Mouse (Mus musculus) lung, postnatal 0 days (tissue): ENCODE measurements at regions not wholly inside any gene's neighbourhood (a gene's known extent, or its start where the extent isn't known, plus 50 kb on each side); places are given as distances from the start of the nearest gene placed in this dataset.

ENCODE experiments used
- ATAC-seq: fragments of 200-750 bp; cut with Nextera tagmentation; 2 replicates; pipeline ENCODE4 v1.8.0; 2017; ENCODE audit warnings: moderate library complexity
- DNase-seq: peaks from one replicate; pipeline ENCODE4 v3.0.0-alpha.2; 2016; ENCODE audit warnings: low spot score
- H3K27ac ChIP-seq: fragments of 300-500 bp; sonication (generic); 2 replicates; pipeline ENCODE4 v1.5.1; 2014; ENCODE audit warnings: antibody characterized with exemption, mild to moderate bottlenecking, low read length, mixed read lengths
- H3K27me3 ChIP-seq: fragments of 300-500 bp; sonication (generic); replicated peaks from 2 replicates; pipeline ENCODE4 v1.6.1; 2014; ENCODE audit warnings: low read length, mixed read lengths; ENCODE audit not compliant: insufficient read depth
- H3K36me3 ChIP-seq: fragments of 300-500 bp; sonication (generic); 2 replicates; pipeline ENCODE4 v1.6.1; 2014; ENCODE audit warnings: low read length, mixed read lengths; ENCODE audit not compliant: insufficient read depth
- H3K4me1 ChIP-seq: fragments of 300-500 bp; sonication (generic); 2 replicates; pipeline ENCODE4 v1.6.1; 2014; ENCODE audit warnings: antibody characterized with exemption, low read depth, low read length, mixed read lengths; ENCODE audit not compliant: insufficient read depth
- H3K4me2 ChIP-seq: fragments of 300-500 bp; sonication (generic); replicated peaks from 2 replicates; pipeline ENCODE4 v1.6.1; 2014; ENCODE audit warnings: low read depth, mild to moderate bottlenecking, low read length, moderate library complexity, mixed read lengths
- H3K4me3 ChIP-seq: fragments of 300-500 bp; sonication (generic); 2 replicates; pipeline ENCODE4 v1.5.1; 2014; ENCODE audit warnings: low read depth, low read length
- H3K9ac ChIP-seq: fragments of 300-500 bp; sonication (generic); replicated peaks from 2 replicates; pipeline ENCODE4 v1.6.1; 2014; ENCODE audit warnings: low read depth, mild to moderate bottlenecking
- H3K9me3 ChIP-seq: fragments of 300-500 bp; sonication (generic); 2 replicates; pipeline ENCODE4 v1.6.1; 2016; ENCODE audit warnings: low read length, mixed read lengths
- CTCF ChIP-seq: IDR thresholded peaks from 2 replicates; pipeline ENCODE4 v1.5.1; 2016; ENCODE audit warnings: antibody characterized with exemption, mild to moderate bottlenecking
- EP300 ChIP-seq: IDR thresholded peaks from 2 replicates; pipeline ENCODE4 v1.6.1; 2016; ENCODE audit warnings: antibody characterized with exemption, mild to moderate bottlenecking, control low read depth
- WGBS: fragments of 180-500 bp; shearing (Covaris S2); extraction: QIAGEN DNeasy Blood & Tissue Kit; methylation state at CpG from one replicate; pipeline ENCODE4 v1.1.7; 2014; 5-methylcytosine and 5-hydroxymethylcytosine counted together

DNA sequence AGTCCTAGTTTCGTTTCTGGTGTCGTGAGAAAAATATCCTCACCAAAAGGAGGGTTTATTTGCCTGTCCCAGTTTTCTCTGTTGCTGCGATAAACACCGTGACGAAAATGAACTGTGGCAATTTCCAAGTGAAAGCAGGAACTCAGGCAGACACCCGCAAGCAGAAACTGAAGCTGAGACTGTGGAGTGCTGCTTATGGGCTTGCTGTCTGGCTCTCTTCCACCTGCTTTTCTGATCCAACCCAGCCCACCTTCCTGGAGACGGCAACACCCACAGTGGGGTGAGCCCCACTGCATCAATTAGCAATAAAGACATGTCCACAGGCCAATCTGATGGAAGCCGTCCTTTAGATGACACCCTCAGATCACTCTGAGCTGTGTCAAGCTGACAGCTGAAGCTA lies 97.9 kb upstream of the Tgm3 start:
- Histone ChIP-seq H3K9ac (no peak overlapping the region), H3K36me3 (no peaks in the 10 kb centered on the region), H3K27ac (no peak overlapping the region), H3K27me3 (no peaks in the 10 kb centered on the region; the same call in 1 of the 2 replicates), H3K4me3 (no peak overlapping the region), H3K4me1 (no peaks in the 10 kb centered on the region), H3K9me3 (no peaks in the 10 kb centered on the region), H3K4me2 (no peak overlapping the region)
- no peak for DNase-seq
- no peak for TF ChIP-seq CTCF
- TF ChIP-seq EP300: no peak
- 80% methylated on average over 8 of the region's 8 CpGs for WGBS
- ATAC-seq: no peak

GRCm38 (mm10) chr2:129916411-129916810 lies 95.7 kb upstream of the Tgm3 start:
- Histone ChIP-seq H3K9me3 (no peaks in the 10 kb centered on the region), H3K4me3 (no peak overlapping the region), H3K27me3 (no peaks in the 10 kb centered on the region), H3K9ac (no peak overlapping the region), H3K4me2 (no peak overlapping the region), H3K36me3 (no peaks in the 10 kb centered on the region), H3K4me1 (no peaks in the 10 kb centered on the region), H3K27ac (no peak overlapping the region)
- no peak for DNase-seq
- WGBS: 79% methylated on average over 7 of the region's 7 CpGs
- no peak for ATAC-seq
- no peak for TF ChIP-seq EP300
- TF ChIP-seq CTCF: no peak

DNA sequence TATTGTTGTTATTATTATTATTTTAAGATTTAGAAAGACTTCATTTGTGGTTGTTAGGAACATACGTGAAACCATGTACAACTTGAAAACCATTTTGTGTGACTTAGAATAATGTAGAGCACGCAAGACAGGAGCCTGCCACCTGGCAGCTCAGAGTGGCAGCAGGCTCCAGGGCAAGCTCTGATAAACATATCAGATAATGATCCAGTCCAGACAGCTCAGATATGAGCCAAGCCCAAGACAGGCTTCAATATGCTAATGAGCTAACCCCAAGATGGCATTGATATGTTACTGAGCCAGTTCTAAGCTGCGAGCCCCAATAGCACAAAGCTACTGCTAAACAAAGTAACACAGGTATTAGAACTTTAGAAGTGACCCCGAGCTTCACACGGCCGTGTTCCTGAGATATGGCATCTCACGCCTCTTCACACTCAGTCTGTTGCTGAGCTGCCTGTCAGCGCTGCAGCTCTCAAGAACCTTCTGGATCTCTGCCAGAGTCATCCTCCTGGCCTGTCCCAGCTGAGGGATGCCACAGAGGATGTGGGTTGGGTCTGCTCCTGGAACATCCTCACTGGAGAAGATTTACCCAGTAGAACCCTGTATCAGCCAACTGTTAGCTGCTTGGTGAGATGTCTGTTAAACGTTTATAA lies 93.9 kb upstream of the Tgm3 start:
- no peak for DNase-seq
- H3K4me3 ChIP-seq: no peak overlapping the region
- H3K27me3 ChIP-seq: no peaks in the 10 kb centered on the region
- no peaks in the 10 kb centered on the region for H3K4me1 ChIP-seq
- ATAC-seq: no peak
- H3K9ac ChIP-seq: no peak overlapping the region
- WGBS: 58% methylated on average over 9 of the region's 9 CpGs
- H3K4me2 ChIP-seq: no peak overlapping the region
- no peaks in the 10 kb centered on the region for H3K9me3 ChIP-seq
- no peak for TF ChIP-seq EP300
- no peak for TF ChIP-seq CTCF
- H3K27ac ChIP-seq: no peak overlapping the region
- no peaks in the 10 kb centered on the region for H3K36me3 ChIP-seq

- WGBS: 80% methylated on average over 4 of the region's 4 CpGs
- no peaks in the 10 kb centered on the region for H3K36me3 ChIP-seq
These were observed 92.6 kb upstream of the Tgm3 start for GRCm38 (mm10) chr2:129919551-129919950.

GRCm38 (mm10) chr2:129927218-129927617 lies 84.9 kb upstream of the Tgm3 start:
- Histone ChIP-seq H3K4me3 (no peak overlapping the region), H3K36me3 (no peaks in the 10 kb centered on the region), H3K4me1 (no peaks in the 10 kb centered on the region), H3K27ac (no peak overlapping the region), H3K4me2 (no peak overlapping the region), H3K9me3 (no peaks in the 10 kb centered on the region), H3K9ac (no peak overlapping the region), H3K27me3 (no peaks in the 10 kb centered on the region)
- no peak for ATAC-seq
- TF ChIP-seq EP300: no peak
- TF ChIP-seq CTCF: no peak
- WGBS: 81% methylated on average over 2 of the region's 2 CpGs
- DNase-seq: no peak

More at GRCm38 (mm10) chr2:129919551-129919950, 92.6 kb upstream of the Tgm3 start:
- Histone ChIP-seq H3K4me3 (no peak overlapping the region), H3K9ac (no peak overlapping the region), H3K9me3 (no peaks in the 10 kb centered on the region), H3K4me2 (no peak overlapping the region), H3K27ac (no peak overlapping the region), H3K4me1 (no peaks in the 10 kb centered on the region), H3K27me3 (no peaks in the 10 kb centered on the region)
- ATAC-seq (no peak), DNase-seq (no peak)
- TF ChIP-seq EP300 (no peak), CTCF (no peak)

DNA sequence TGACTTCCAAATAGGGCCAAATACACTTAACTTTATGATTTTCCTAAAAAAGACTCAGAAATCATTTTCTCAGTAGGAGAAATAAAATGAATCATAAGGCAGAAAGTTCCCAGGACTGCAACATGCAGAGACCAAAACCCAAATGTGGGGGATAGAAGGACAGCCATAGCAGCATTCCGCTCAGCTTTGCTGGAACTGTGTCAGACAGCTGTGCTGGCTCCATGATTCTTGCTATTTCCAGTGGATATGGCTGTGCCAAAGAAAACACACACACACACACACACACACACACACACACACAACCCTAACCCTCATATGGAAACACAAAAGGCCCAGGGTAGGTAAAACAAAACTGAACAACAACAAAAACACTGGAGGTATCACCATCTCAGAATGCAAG lies 78.6 kb upstream of the Tgm3 start:
- DNase-seq: no peak
- Histone ChIP-seq H3K9ac (no peak overlapping the region), H3K27me3 (no peaks in the 10 kb centered on the region), H3K4me2 (no peak overlapping the region), H3K27ac (no peak overlapping the region), H3K9me3 (no peaks in the 10 kb centered on the region), H3K4me1 (no peaks in the 10 kb centered on the region), H3K4me3 (no peak overlapping the region), H3K36me3 (no peaks in the 10 kb centered on the region)
- WGBS: 85% methylated on average over 1 of the region's 1 CpGs
- TF ChIP-seq CTCF (no peak), EP300 (no peak)
- ATAC-seq: no peak

- Histone ChIP-seq H3K9ac (no peak overlapping the region), H3K4me1 (no peaks in the 10 kb centered on the region), H3K36me3 (no peaks in the 10 kb centered on the region), H3K9me3 (no peaks in the 10 kb centered on the region), H3K4me2 (no peak overlapping the region), H3K27me3 (no peaks in the 10 kb centered on the region), H3K4me3 (no peak overlapping the region), H3K27ac (no peak overlapping the region)
- 69% methylated on average over 4 of the region's 4 CpGs for WGBS
- peak; percentile 88 for DNase-seq
- peak; percentile 87 for ATAC-seq
- no peak for TF ChIP-seq CTCF
- peak; percentile 50; the same call in 1 of the 2 replicates for TF ChIP-seq EP300
These were observed 69.3 kb upstream of the Tgm3 start for GRCm38 (mm10) chr2:129942824-129943223.
